Mouse (Mus musculus) stomach, postnatal 0 days (tissue): ENCODE data around the gene Ncoa4. TPM values are rescaled to one million over a fixed set of nuclear protein-coding genes. Genes with fewer than 3 reads are reported as not detected.
"Not testable (repeated sequence)": the region's sequence is repeated elsewhere in the genome, so short reads cannot be mapped to it uniquely, and the experiment has no call there.

ENCODE experiments used
- ATAC-seq: fragments of 200-750 bp; cut with Nextera tagmentation; 2 replicates; pipeline ENCODE4 v1.8.0; 2017; ENCODE audit not compliant: low FRiP score, low TSS enrichment
- DNase-seq: peaks from one replicate; pipeline ENCODE4 v3.0.0-alpha.2; 2016; ENCODE audit warnings: low spot score
- H3K27ac ChIP-seq: fragments of 300-500 bp; sonication (generic); replicated peaks from 2 replicates; pipeline ENCODE4 v1.5.1; 2014; ENCODE audit warnings: mild to moderate bottlenecking, control low read depth
- H3K27me3 ChIP-seq: fragments of 300-500 bp; sonication (generic); 2 replicates; pipeline ENCODE4 v1.6.1; 2014; ENCODE audit warnings: low read length; ENCODE audit not compliant: control insufficient read depth, insufficient read depth
- H3K36me3 ChIP-seq: fragments of 300-500 bp; sonication (generic); 2 replicates; pipeline ENCODE4 v1.6.1; 2014; ENCODE audit warnings: low read length, mixed read lengths; ENCODE audit not compliant: control insufficient read depth, insufficient read depth
- H3K4me1 ChIP-seq: fragments of 300-500 bp; sonication (generic); replicated peaks from 2 replicates; pipeline ENCODE4 v1.6.1; 2014; ENCODE audit warnings: antibody characterized with exemption; ENCODE audit not compliant: control insufficient read depth, insufficient read depth
- H3K4me2 ChIP-seq: fragments of 300-500 bp; sonication (generic); replicated peaks from 2 replicates; pipeline ENCODE4 v1.6.1; 2014; ENCODE audit warnings: low read depth, mild to moderate bottlenecking, control low read depth, moderate library complexity
- H3K4me3 ChIP-seq: fragments of 300-500 bp; sonication (generic); 2 replicates; pipeline ENCODE4 v1.5.1; 2014; ENCODE audit warnings: low read depth, low read length, control low read depth
- H3K9ac ChIP-seq: fragments of 300-500 bp; sonication (generic); 2 replicates; pipeline ENCODE4 v1.6.1; 2014; ENCODE audit warnings: mild to moderate bottlenecking, low read length, control low read depth, mixed read lengths
- H3K9me3 ChIP-seq: fragments of 300-500 bp; sonication (generic); 2 replicates; pipeline ENCODE4 v1.6.1; 2016; ENCODE audit warnings: low read length; ENCODE audit not compliant: control insufficient read depth
- CTCF ChIP-seq: IDR thresholded peaks from 2 replicates; pipeline ENCODE4 v1.5.1; 2016; ENCODE audit warnings: antibody characterized with exemption, low read depth, mild to moderate bottlenecking, moderate library complexity
- EP300 ChIP-seq: optimal IDR thresholded peaks from 2 replicates; pipeline ENCODE3; 2016; ENCODE audit warnings: antibody characterized with exemption
- WGBS: fragments of 180-500 bp; shearing (Covaris S2); extraction: QIAGEN DNeasy Blood & Tissue Kit; methylation state at CpG from one replicate; pipeline ENCODE4 v1.1.7; 2014; 5-methylcytosine and 5-hydroxymethylcytosine counted together
- polyA plus RNA-seq: library from polyadenylated mRNA; unstranded; fragments of >200 nt; fragmentation: Nextera tagmentation; extraction: Ambion mirVana; gene quantifications from 2 replicates; pipeline ENCODE4 v1.2.1, GENCODE M21; 2015

The Ncoa4 gene
- polyA plus RNA-seq, result 97.2 and 100 TPM in 2 replicates

GRCm38 (mm10) chr14:32159690-32160246 is at the start of gene Ncoa4:
Gene Ncoa4, plus strand, starts transcription at chr14:32159865.
- WGBS, result 1% methylated on average over 40 of the region's 40 CpGs
- H3K4me1 ChIP-seq, result 0 out of 2 replicates have a peak, but pooled peaks cover 4% of the 10 kb centered on the region
- peak within 1 kb of the TSS; percentile 93 for H3K9ac ChIP-seq
- DNase-seq, result peak; percentile 98
- H3K9me3 ChIP-seq, result no peaks in the 10 kb centered on the region
- TF ChIP-seq CTCF, result no peak
- TF ChIP-seq EP300, result peak; percentile 99
- H3K4me2 ChIP-seq, result peak within 1 kb of the TSS; percentile 79
- H3K27ac ChIP-seq, result peak within 1 kb of the TSS; percentile 96
- peak within 1 kb of the TSS; percentile 88 for H3K4me3 ChIP-seq
- peak; percentile 96 for ATAC-seq
- no peaks in the 10 kb centered on the region for H3K36me3 ChIP-seq
- H3K27me3 ChIP-seq, result no peaks in the 10 kb centered on the region

- H3K4me3 ChIP-seq, DNase-seq, H3K36me3 ChIP-seq, H3K27ac ChIP-seq, H3K9me3 ChIP-seq, H3K4me2 ChIP-seq, H3K9ac ChIP-seq, H3K4me1 ChIP-seq, H3K27me3 ChIP-seq, ATAC-seq: not testable (repeated sequence)
- WGBS, result 95% methylated on average over 10 of the region's 10 CpGs
Measured at GRCm38 (mm10) chr14:32112124-32112523, 47.5 kb upstream of the Ncoa4 start.

GRCm38 (mm10) chr14:32120940-32121919 is 38.4 kb upstream of the Ncoa4 start:
- H3K9me3 ChIP-seq, result no peaks in the 10 kb centered on the region
- ATAC-seq (peak; percentile 38; the same call in 1 of the 2 replicates), DNase-seq (no peak)
- H3K9ac ChIP-seq, result no peak overlapping the region
- H3K36me3 ChIP-seq, result no peaks in the 10 kb centered on the region
- no peaks in the 10 kb centered on the region for H3K4me1 ChIP-seq
- 0 out of 2 replicates have a peak overlapping the region, but pooled peaks have one; percentile 8 for H3K27ac ChIP-seq
- WGBS, result 76% methylated on average over 11 of the region's 11 CpGs
- no peaks in the 10 kb centered on the region for H3K27me3 ChIP-seq
- no peak for TF ChIP-seq EP300
- no peak for TF ChIP-seq CTCF
- no peak overlapping the region for H3K4me2 ChIP-seq
- H3K4me3 ChIP-seq, result no peak overlapping the region

- 54% methylated on average over 2 of the region's 2 CpGs for WGBS
- peak; percentile 26 for DNase-seq
Measured at GRCm38 (mm10) chr14:32121920-32122315, 37.7 kb upstream of the Ncoa4 start.

GRCm38 (mm10) chr14:32124261-32124660 is 35.4 kb upstream of the Ncoa4 start:
- H3K9ac ChIP-seq, result no peak overlapping the region
- 49% methylated on average over 3 of the region's 3 CpGs for WGBS
- H3K9me3 ChIP-seq, result no peaks in the 10 kb centered on the region
- H3K4me3 ChIP-seq, result no peak overlapping the region
- no peaks in the 10 kb centered on the region; the same call in 1 of the 2 replicates for H3K27me3 ChIP-seq
- no peak for TF ChIP-seq CTCF
- TF ChIP-seq EP300, result no peak
- H3K4me1 ChIP-seq, result no peaks in the 10 kb centered on the region
- no peak for ATAC-seq
- no peaks in the 10 kb centered on the region for H3K36me3 ChIP-seq
- H3K27ac ChIP-seq, result no peak overlapping the region
- DNase-seq, result no peak
- no peak overlapping the region for H3K4me2 ChIP-seq

More at GRCm38 (mm10) chr14:32121920-32122315, 37.7 kb upstream of the Ncoa4 start:
- H3K36me3 ChIP-seq, result no peaks in the 10 kb centered on the region
- H3K9ac ChIP-seq, result no peak overlapping the region
- peak; percentile 68; the same call in 1 of the 2 replicates for ATAC-seq
- no peak overlapping the region for H3K4me3 ChIP-seq
- H3K27ac ChIP-seq, result no peak overlapping the region
- H3K4me2 ChIP-seq, result no peak overlapping the region
- no peaks in the 10 kb centered on the region; the same call in 1 of the 2 replicates for H3K27me3 ChIP-seq
- H3K4me1 ChIP-seq, result no peaks in the 10 kb centered on the region
- no peaks in the 10 kb centered on the region for H3K9me3 ChIP-seq
- TF ChIP-seq EP300, result no peak
- peak; percentile 68 for TF ChIP-seq CTCF

GRCm38 (mm10) chr14:32125256-32125655 is 34.4 kb upstream of the Ncoa4 start:
- not testable (repeated sequence) for H3K27me3 ChIP-seq, DNase-seq, H3K4me2 ChIP-seq, ATAC-seq, H3K36me3 ChIP-seq, H3K27ac ChIP-seq, H3K4me3 ChIP-seq, H3K9me3 ChIP-seq, H3K9ac ChIP-seq, H3K4me1 ChIP-seq
- WGBS, result 81% methylated on average over 5 of the region's 5 CpGs
